Mouse (Mus musculus) liver, postnatal 0 days (tissue): ENCODE measurements at regions not wholly inside any gene's neighbourhood (a gene's known extent, or its start where the extent isn't known, plus 50 kb on each side); places are given as distances from the start of the nearest gene placed in this dataset.

ENCODE experiments used
- CTCF ChIP-seq: sonication (generic); IDR thresholded peaks from 2 replicates; pipeline ENCODE4 v1.5.1; 2016; ENCODE audit warnings: antibody characterized with exemption, low read depth
- EP300 ChIP-seq: IDR thresholded peaks from 2 replicates; pipeline ENCODE4 v1.6.1; 2016; ENCODE audit warnings: antibody characterized with exemption, low read depth, mild to moderate bottlenecking

DNA sequence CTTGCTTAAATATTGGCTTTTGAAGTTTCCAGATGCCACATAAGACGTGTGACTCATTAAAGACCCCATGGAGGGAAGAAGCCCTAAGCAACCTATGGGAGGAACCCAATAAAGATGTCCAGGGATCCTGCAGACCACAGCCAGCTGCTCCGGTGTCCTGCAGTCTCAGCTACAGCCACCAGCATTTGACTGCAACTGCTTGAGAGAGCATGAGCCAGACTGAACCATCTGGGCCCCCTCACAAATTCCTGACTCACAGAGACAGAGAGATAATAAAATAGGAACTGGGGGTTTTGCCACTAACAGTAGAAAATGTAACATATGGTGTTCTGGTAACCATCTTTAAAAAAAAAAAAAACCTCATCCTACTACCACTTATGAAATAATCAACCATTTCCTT is 69.1 kb upstream of the Trhde start:
- TF ChIP-seq CTCF (no peak), EP300 (no peak)
